Mouse (Mus musculus) heart, postnatal 10 days (tissue): ENCODE measurements around the gene Itga8. TPM values are rescaled to one million over a fixed set of nuclear protein-coding genes. Genes with fewer than 3 reads are reported as not detected.

Source experiments
- DNase-seq, 2 experiments: peaks; one replicate each; pipeline ENCODE4 v3.0.0; 2021
- intact Hi-C: fragments of 180-260 bp; cut with DNase I; formaldehyde crosslinking; loops from one replicate; pipeline ENCODE4 v1.15.1; 2025
- total RNA-seq, 2 experiments: library from RNA; stranded (reverse); gene quantifications; 2 replicates each; pipeline ENCODE4 v1.2.3; 2021

The Itga8 gene
- total RNA-seq, 2 experiments from 2014 or later: 10.1 to 10.9 TPM

GRCm38 (mm10) chr2:12205875-12206274, 95.8 kb downstream of the Itga8 start:
- intact Hi-C loops: no loop called here
- no peak for DNase-seq

- intact Hi-C loops: no loop called here
- no peak for DNase-seq
Measured at GRCm38 (mm10) chr2:12203231-12203630, 98.5 kb downstream of the Itga8 start.

- intact Hi-C loops: no loop called here
- no peak for DNase-seq
Measured at GRCm38 (mm10) chr2:12198699-12199098, 103.0 kb downstream of the Itga8 start.

GRCm38 (mm10) chr2:12198214-12198613, 103.5 kb downstream of the Itga8 start:
- intact Hi-C loops: no loop called here
- DNase-seq: no peak

GRCm38 (mm10) chr2:12197711-12198110, 104.0 kb downstream of the Itga8 start:
- intact Hi-C loops: no loop called here
- no peak for DNase-seq

GRCm38 (mm10) chr2:12189026-12189425, 112.7 kb downstream of the Itga8 start:
- DNase-seq: peak in 1 of 2 experiments; percentile 8
- intact Hi-C loops: no loop called here

GRCm38 (mm10) chr2:12187646-12188045, 114.1 kb downstream of the Itga8 start:
- DNase-seq: no peak
- intact Hi-C loops: no loop called here

- intact Hi-C loops: no loop called here
- no peak for DNase-seq
Measured at GRCm38 (mm10) chr2:12182402-12182948, 119.2 kb downstream of the Itga8 start.

- DNase-seq: no peak
- intact Hi-C loops: no loop called here
Measured at GRCm38 (mm10) chr2:12180635-12181034, 121.1 kb downstream of the Itga8 start.

GRCm38 (mm10) chr2:12174722-12175427, 126.8 kb downstream of the Itga8 start:
- intact Hi-C loops: no loop called here
- no peak for DNase-seq

GRCm38 (mm10) chr2:12170221-12170620, 131.5 kb downstream of the Itga8 start:
- no peak for DNase-seq
- intact Hi-C loops: no loop called here

GRCm38 (mm10) chr2:12160486-12160885, 141.2 kb downstream of the Itga8 start:
- DNase-seq: peak; percentile 36 to 56
- intact Hi-C loops: loop anchor here (1.0 kb wide), 1 partner anchor 229 kb away; no protein-coding TSS in a partner anchor

- intact Hi-C loops: loop anchor here (5.0 kb wide), 2 partner anchors 145 to 155 kb away; partner anchors contain the start of gene Itga8
- no peak for DNase-seq
Measured at GRCm38 (mm10) chr2:12157001-12157400, 144.7 kb downstream of the Itga8 start.

- intact Hi-C loops: loop anchor here (5.0 kb wide), 2 partner anchors 146 to 154 kb away; partner anchors contain the start of gene Itga8
Measured at GRCm38 (mm10) chr2:12156401-12156800, 145.3 kb downstream of the Itga8 start.

GRCm38 (mm10) chr2:12154676-12155075, 147.0 kb downstream of the Itga8 start:
- intact Hi-C loops: loop anchor here (5.0 kb wide), 2 partner anchors 148 to 152 kb away; partner anchors contain the start of gene Itga8
- DNase-seq: peak; percentile 11 to 28

More at GRCm38 (mm10) chr2:12156401-12156800, 145.3 kb downstream of the Itga8 start:
- no peak for DNase-seq

GRCm38 (mm10) chr2:12153551-12153950, 148.2 kb downstream of the Itga8 start:
- DNase-seq: no peak
- intact Hi-C loops: no loop called here

GRCm38 (mm10) chr2:12147902-12148301, 153.8 kb downstream of the Itga8 start:
- intact Hi-C loops: no loop called here
- no peak for DNase-seq

- intact Hi-C loops: no loop called here
- no peak for DNase-seq
Measured at GRCm38 (mm10) chr2:12146612-12147011, 155.1 kb downstream of the Itga8 start.

GRCm38 (mm10) chr2:12138765-12139368, 162.9 kb downstream of the Itga8 start:
- intact Hi-C loops: no loop called here
- no peak for DNase-seq

- DNase-seq: no peak
- intact Hi-C loops: no loop called here
Measured at GRCm38 (mm10) chr2:12126580-12126979, 175.1 kb downstream of the Itga8 start.

GRCm38 (mm10) chr2:12115479-12115878, 186.2 kb downstream of the Itga8 start:
- intact Hi-C loops: no loop called here

GRCm38 (mm10) chr2:12109306-12109705, 192.4 kb downstream of the Itga8 start:
- intact Hi-C loops: no loop called here
- DNase-seq: no peak

More at GRCm38 (mm10) chr2:12115479-12115878, 186.2 kb downstream of the Itga8 start:
- no peak for DNase-seq
